Mouse (Mus musculus) lung, adult 2 months (tissue): ENCODE results near the gene Stx3.

Experiments
- CTCF ChIP-seq: fragments of 200-500 bp; IDR thresholded peaks from 2 replicates; pipeline ENCODE4 v1.5.1; 2011; ENCODE audit warnings: mild to moderate bottlenecking, low read length, control low read depth; ENCODE audit not compliant: insufficient read depth
- POLR2A ChIP-seq: fragments of 200-500 bp; IDR thresholded peaks from 2 replicates; pipeline ENCODE4 v1.6.1; 2011; ENCODE audit warnings: low read depth, mild to moderate bottlenecking, control low read depth, low read length, borderline replicate concordance; ENCODE audit errors: extremely low read depth

GRCm38 (mm10) chr19:11814742-11815333 is 4.4 kb downstream of the Stx3 start:
- no peak for TF ChIP-seq CTCF
- no peak for TF ChIP-seq POLR2A
